Mouse (Mus musculus) MEL (cell line): ENCODE measurements around the gene Stat6. TPM values are rescaled to one million over a fixed set of nuclear protein-coding genes. Genes with fewer than 3 reads are reported as not detected.
A peak's percentile ranks its signal among the peaks of the same experiment; 100 is the strongest.

Experiments used
- DNase-seq: peaks from one replicate; pipeline ENCODE4 v3.0.0; 2011; ENCODE audit warnings: low read depth, low spot score
- H3K27ac ChIP-seq: 2 replicates; pipeline ENCODE4 v1.5.1; 2012; ENCODE audit warnings: low read depth, mild to moderate bottlenecking, control low read depth, low read length, moderate library complexity; ENCODE audit not compliant: control insufficient read depth
- H3K27me3 ChIP-seq, 2 experiments: fragments of 150-350 bp in 1 of 2; sonication (generic) in 1 of 2; 2 replicates each; pipeline ENCODE4 v1.6.1; 2012; ENCODE audit warnings: low read length in 2 of 2, mild to moderate bottlenecking in 2 of 2, improper control_type of control experiment in 1 of 2, moderate library complexity in 1 of 2; ENCODE audit not compliant: insufficient read depth in 2 of 2, control insufficient read depth in 1 of 2
- H3K36me3 ChIP-seq, 2 experiments: 2 replicates each; pipeline ENCODE4 v1.6.1; 2012 to 2014; ENCODE audit warnings: low read length in 2 of 2, improper control_type of control experiment in 1 of 2, inconsistent platforms in 1 of 2, mild to moderate bottlenecking in 1 of 2; ENCODE audit not compliant: insufficient read depth in 2 of 2, control insufficient read depth in 1 of 2
- H3K4me1 ChIP-seq, 2 experiments: fragments of 150-350 bp in 1 of 2; sonication (generic) in 1 of 2; 2 replicates each; pipeline ENCODE4 v1.6.1; 2012; ENCODE audit warnings: low read length in 2 of 2, improper control_type of control experiment in 1 of 2, mild to moderate bottlenecking in 1 of 2; ENCODE audit not compliant: insufficient read depth in 2 of 2, control insufficient read depth in 1 of 2
- H3K4me3 ChIP-seq, 2 experiments: fragments of 150-350 bp in 1 of 2; sonication (generic) in 1 of 2; 2 replicates each; pipeline ENCODE4 v1.5.1; 2012; ENCODE audit warnings: low read depth in 2 of 2, low read length in 2 of 2, mild to moderate bottlenecking in 2 of 2, moderate library complexity in 2 of 2, control low read depth in 1 of 2, improper control_type of control experiment in 1 of 2; ENCODE audit not compliant: control insufficient read depth in 1 of 2, insufficient read depth in 1 of 2
- H3K79me2 ChIP-seq: 2 replicates; pipeline ENCODE4 v1.6.1; 2012; ENCODE audit warnings: mild to moderate bottlenecking, low read length, moderate library complexity; ENCODE audit not compliant: control insufficient read depth, poor library complexity, insufficient read depth
- H3K9ac ChIP-seq: 2 replicates; pipeline ENCODE4 v1.6.1; 2012; ENCODE audit warnings: low read depth, mild to moderate bottlenecking, control low read depth, low read length, moderate library complexity; ENCODE audit not compliant: control insufficient read depth, poor library complexity, severe bottlenecking
- H3K9me3 ChIP-seq: fragments of 150-350 bp; sonication (generic); replicated peaks from 2 replicates; pipeline ENCODE4 v1.6.1; 2012; ENCODE audit warnings: mild to moderate bottlenecking, low read length, improper control_type of control experiment, moderate library complexity; ENCODE audit not compliant: insufficient read depth
- CHD1 ChIP-seq: IDR thresholded peaks from 2 replicates; pipeline ENCODE4 v1.6.1; 2012; ENCODE audit warnings: low read depth, mild to moderate bottlenecking, inconsistent platforms, low read length, improper control_type of control experiment
- CHD2 ChIP-seq: IDR thresholded peaks from 2 replicates; pipeline ENCODE4 v1.6.1; 2011; ENCODE audit warnings: low read length, improper control_type of control experiment
- CTCF ChIP-seq, 3 experiments: IDR thresholded peaks in 2 of 3; conservative IDR thresholded peaks in 1 of 3; 2 replicates each; pipeline ENCODE4 v1.5.1; 2011 to 2012; ENCODE audit warnings: low read length in 3 of 3, low read depth in 2 of 3, mild to moderate bottlenecking in 2 of 3, improper control_type of control experiment in 1 of 3, inconsistent platforms in 1 of 3, mixed read lengths in 1 of 3, moderate library complexity in 1 of 3; ENCODE audit not compliant: control insufficient read depth in 1 of 3, insufficient read depth in 1 of 3, poor library complexity in 1 of 3, severe bottlenecking in 1 of 3
- ELF1 ChIP-seq: IDR thresholded peaks from 2 replicates; pipeline ENCODE4 v1.6.1; 2014; ENCODE audit warnings: low read depth, mild to moderate bottlenecking, inconsistent platforms, low read length, improper control_type of control experiment, moderate library complexity
- ETS1 ChIP-seq: IDR thresholded peaks from 2 replicates; pipeline ENCODE4 v1.6.1; 2012; ENCODE audit warnings: low read depth, mild to moderate bottlenecking, inconsistent platforms, low read length, improper control_type of control experiment, moderate library complexity
- HCFC1 ChIP-seq: IDR thresholded peaks from 2 replicates; pipeline ENCODE4 v1.6.1; 2012; ENCODE audit warnings: low read depth, mild to moderate bottlenecking, inconsistent platforms, low read length, improper control_type of control experiment, moderate library complexity
- JUND ChIP-seq: IDR thresholded peaks from 2 replicates; pipeline ENCODE4 v1.6.1; 2011; ENCODE audit warnings: low read depth, mild to moderate bottlenecking, improper control_type of control experiment, low read length
- MAX ChIP-seq: IDR thresholded peaks from 2 replicates; pipeline ENCODE4 v1.6.1; 2011; ENCODE audit warnings: low read length, improper control_type of control experiment
- MAZ ChIP-seq: IDR thresholded peaks from 2 replicates; pipeline ENCODE4 v1.6.1; 2012; ENCODE audit warnings: low read depth, mild to moderate bottlenecking, inconsistent platforms, low read length, improper control_type of control experiment
- MXI1 ChIP-seq: IDR thresholded peaks from 2 replicates; pipeline ENCODE4 v1.6.1; 2011; ENCODE audit warnings: mild to moderate bottlenecking, low read depth, low read length, improper control_type of control experiment
- MYB ChIP-seq: IDR thresholded peaks from 2 replicates; pipeline ENCODE4 v1.6.1; 2011; ENCODE audit warnings: mild to moderate bottlenecking, low read depth, low read length, improper control_type of control experiment
- NELFE ChIP-seq: IDR thresholded peaks from 2 replicates; pipeline ENCODE4 v1.6.1; 2011; ENCODE audit warnings: low read depth, low read length, improper control_type of control experiment
- POLR2A ChIP-seq, 2 experiments: IDR thresholded peaks; 2 replicates each; pipeline ENCODE4 v1.6.1; 2011 to 2012; ENCODE audit warnings: low read length in 2 of 2, mild to moderate bottlenecking in 2 of 2, control low read depth in 1 of 2, improper control_type of control experiment in 1 of 2, low read depth in 1 of 2, moderate library complexity in 1 of 2; ENCODE audit not compliant: control insufficient read depth in 1 of 2, insufficient read depth in 1 of 2, poor library complexity in 1 of 2
- POLR2AphosphoS5 ChIP-seq: IDR thresholded peaks from 2 replicates; pipeline ENCODE4 v1.6.1; 2012; ENCODE audit warnings: low read depth, borderline replicate concordance, mild to moderate bottlenecking, inconsistent platforms, low read length, moderate library complexity, mixed read lengths
- RAD21 ChIP-seq: IDR thresholded peaks from 2 replicates; pipeline ENCODE4 v1.6.1; 2011; ENCODE audit warnings: mild to moderate bottlenecking, low read depth, low read length, improper control_type of control experiment
- RCOR1 ChIP-seq: IDR thresholded peaks from 2 replicates; pipeline ENCODE4 v1.6.1; 2012; ENCODE audit warnings: low read depth, mild to moderate bottlenecking, inconsistent platforms, low read length, improper control_type of control experiment
- SIN3A ChIP-seq: IDR thresholded peaks from 2 replicates; pipeline ENCODE4 v1.6.1; 2012; ENCODE audit warnings: low read length, improper control_type of control experiment, inconsistent platforms
- SMC3 ChIP-seq: IDR thresholded peaks from 2 replicates; pipeline ENCODE4 v1.6.1; 2011; ENCODE audit warnings: low read depth, low read length, improper control_type of control experiment
- TBP ChIP-seq: IDR thresholded peaks from 2 replicates; pipeline ENCODE4 v1.8.0; 2011; ENCODE audit warnings: low read depth, low read length, improper control_type of control experiment
- TCF12 ChIP-seq: IDR thresholded peaks from 2 replicates; pipeline ENCODE4 v1.6.1; 2014; ENCODE audit warnings: low read depth, mild to moderate bottlenecking, inconsistent platforms, low read length, improper control_type of control experiment, moderate library complexity
- UBTF ChIP-seq: IDR thresholded peaks from 2 replicates; pipeline ENCODE4 v1.6.1; 2012; ENCODE audit warnings: low read depth, mild to moderate bottlenecking, inconsistent platforms, low read length, improper control_type of control experiment, moderate library complexity, borderline replicate concordance; ENCODE audit not compliant: insufficient read depth
- ZMIZ1 ChIP-seq: IDR thresholded peaks from 2 replicates; pipeline ENCODE4 v1.6.1; 2012; ENCODE audit warnings: low read depth, mild to moderate bottlenecking, inconsistent platforms, low read length, improper control_type of control experiment, moderate library complexity
- ZNF384 ChIP-seq: IDR thresholded peaks from 2 replicates; pipeline ENCODE4 v1.6.1; 2012; ENCODE audit warnings: low read depth, mild to moderate bottlenecking, inconsistent platforms, low read length, improper control_type of control experiment
- polyA plus RNA-seq, 2 experiments: library from polyadenylated mRNA; stranded (reverse) in 1 of 2; unstranded in 1 of 2; fragments of >175 nt in 1 of 2; fragments of >200 nt in 1 of 2; gene quantifications; 2 replicates each; pipeline versions ENCODE4 v1.2.1 to v1.2.4; 2012; ENCODE audit warnings: low replicate concordance in 2 of 2, low read depth in 1 of 2; ENCODE audit not compliant: insufficient read length in 2 of 2, insufficient read depth in 1 of 2, missing spikeins in 1 of 2
- total RNA-seq: library from RNA; depleted of rRNA; stranded (reverse); fragments of 300-350 nt; gene quantifications from 2 replicates; pipeline ENCODE4 v1.2.3, GENCODE M21; 2012; rRNA removed

The Stat6 gene
- total RNA-seq (31.1 and 34.9 TPM in 2 replicates), polyA plus RNA-seq (10 to 100 TPM in 1 of 2 experiments, not detected in 1; 50.2 TPM)

- Histone ChIP-seq H3K4me3 (peak within 1 kb of the TSS; percentile 98), H3K79me2 (peaks cover 21% of the 10 kb centered on the region), H3K27me3 (no peaks in the 10 kb centered on the region), H3K36me3 (peaks cover 0 to 3% of the 10 kb centered on the region in 2 experiments; a peak in 2 of 4 replicates), H3K27ac (peak within 1 kb of the TSS; percentile 93), H3K9ac (peak within 1 kb of the TSS; percentile 95), H3K4me1 (peaks cover 2 to 11% of the 10 kb centered on the region in 2 experiments; a peak in 3 of 4 replicates), H3K9me3 (no peaks in the 10 kb centered on the region)
- TF ChIP-seq MAZ (peak; percentile 70), MXI1 (peak; percentile 20; the same call in 1 of the 2 replicates), RAD21 (no peak), RCOR1 (no peak), UBTF (no peak), TBP (peak; percentile 70), CHD1 (0 out of 2 replicates have a peak, but pooled peaks have one; percentile 15), CTCF (IDR thresholded peaks at IDR 0.05 in 2 of 3, conservative IDR thresholded peaks at IDR 0.05 in 1 of 3; ENCODE audit: control insufficient read depth in 1 of 3, insufficient read depth in 1 of 3, low read depth in 2 of 3, low read length in 3 of 3, poor library complexity in 1 of 3, severe bottlenecking in 1 of 3) (no peak), SMC3 (no peak), CHD2 (no peak), ZMIZ1 (peak; percentile 80), TCF12 (peak; percentile 48), MYB (no peak), ZNF384 (no peak), POLR2AphosphoS5 (no peak), ELF1 (peak; percentile 91), JUND (no peak), HCFC1 (peak; percentile 70), SIN3A (peak; percentile 52; the same call in 1 of the 2 replicates), NELFE (peak; percentile 60), ETS1 (peak; percentile 69), POLR2A (IDR thresholded peaks at IDR 0.05; ENCODE audit: control insufficient read depth in 1 of 2, insufficient read depth in 1 of 2, low read depth in 1 of 2, low read length in 2 of 2, poor library complexity in 1 of 2) (peak; percentile 63 to 87), MAX (0 out of 2 replicates have a peak, but pooled peaks have one; percentile 47)
- peak; percentile 95 for DNase-seq
Observed at GRCm38 (mm10) chr10:127642772-127643552, at the start of gene Stat6. Gene Stat6, plus strand, starts transcription at chr10:127642986.
